Mouse (Mus musculus) liver, embryonic 13.5 days (tissue): ENCODE measurements at regions not wholly inside any gene's neighbourhood (a gene's known extent, or its start where the extent isn't known, plus 50 kb on each side); places are given as distances from the start of the nearest gene placed in this dataset.

Experiments used
- ATAC-seq: fragments of 200-750 bp; cut with Nextera tagmentation; 2 replicates; pipeline ENCODE4 v1.8.0; 2017; ENCODE audit warnings: low read depth, mild to moderate bottlenecking, moderate number of reproducible peaks, moderate library complexity
- DNase-seq: peaks from one replicate; pipeline ENCODE4 v3.0.0; 2022
- H3K27ac ChIP-seq: fragments of 300-500 bp; sonication (generic); 2 replicates; pipeline ENCODE4 v1.5.1; 2015; ENCODE audit warnings: moderate library complexity, mild to moderate bottlenecking, inconsistent platforms
- H3K27me3 ChIP-seq: fragments of 300-500 bp; sonication (generic); 2 replicates; pipeline ENCODE4 v1.6.1; 2015; ENCODE audit warnings: mild to moderate bottlenecking, inconsistent platforms
- H3K36me3 ChIP-seq: fragments of 300-500 bp; sonication (generic); 2 replicates; pipeline ENCODE4 v1.6.1; 2015; ENCODE audit warnings: mild to moderate bottlenecking, inconsistent platforms
- H3K4me1 ChIP-seq: fragments of 300-500 bp; sonication (generic); replicated peaks from 2 replicates; pipeline ENCODE4 v1.6.1; 2015; ENCODE audit warnings: inconsistent platforms
- H3K4me2 ChIP-seq: fragments of 300-500 bp; sonication (generic); 2 replicates; pipeline ENCODE4 v1.6.1; 2015; ENCODE audit warnings: inconsistent platforms, mild to moderate bottlenecking, moderate library complexity
- H3K4me3 ChIP-seq: fragments of 300-500 bp; sonication (generic); replicated peaks from 2 replicates; pipeline ENCODE4 v1.5.1; 2015; ENCODE audit warnings: mild to moderate bottlenecking, inconsistent platforms
- H3K9ac ChIP-seq: fragments of 300-500 bp; sonication (generic); 2 replicates; pipeline ENCODE4 v1.6.1; 2015; ENCODE audit warnings: mild to moderate bottlenecking, inconsistent platforms
- H3K9me3 ChIP-seq: fragments of 300-500 bp; sonication (generic); replicated peaks from 2 replicates; pipeline ENCODE4 v1.6.1; 2016; ENCODE audit warnings: inconsistent platforms
- WGBS: fragments of 180-500 bp; shearing (Covaris S2); methylation state at CpG from one replicate; pipeline ENCODE4 v1.1.7; 2015; ENCODE audit not compliant: insufficient replicate concordance; 5-methylcytosine and 5-hydroxymethylcytosine counted together

DNA sequence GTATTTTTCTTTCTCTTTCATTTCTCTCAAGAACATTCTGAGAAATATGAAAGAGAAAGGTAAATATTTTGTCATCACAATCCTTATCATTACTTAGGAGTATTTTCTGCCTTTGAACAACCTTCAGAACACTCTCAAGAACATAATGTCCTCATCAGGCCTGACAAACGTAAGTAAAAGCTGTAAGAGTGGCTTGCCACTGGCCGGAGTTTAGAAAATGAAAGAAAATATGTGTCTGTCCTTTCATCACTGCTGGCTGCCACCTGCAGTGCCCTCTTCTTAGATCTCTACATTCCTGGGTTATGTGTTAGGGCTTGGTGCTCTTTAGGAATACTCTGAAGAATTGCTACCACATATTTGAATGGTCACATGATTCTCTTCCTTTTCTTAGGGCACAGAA is 390.2 kb downstream of the 9330182O14Rik start:
- Histone ChIP-seq H3K9ac (no peak overlapping the region), H3K36me3 (no peaks in the 10 kb centered on the region), H3K27me3 (no peaks in the 10 kb centered on the region), H3K4me3 (no peak overlapping the region), H3K9me3 (no peaks in the 10 kb centered on the region), H3K4me2 (no peak overlapping the region), H3K4me1 (no peaks in the 10 kb centered on the region), H3K27ac (no peak overlapping the region)
- no peak for ATAC-seq
- no peak for DNase-seq
- WGBS: 56% methylated on average over 2 of the region's 2 CpGs

DNA sequence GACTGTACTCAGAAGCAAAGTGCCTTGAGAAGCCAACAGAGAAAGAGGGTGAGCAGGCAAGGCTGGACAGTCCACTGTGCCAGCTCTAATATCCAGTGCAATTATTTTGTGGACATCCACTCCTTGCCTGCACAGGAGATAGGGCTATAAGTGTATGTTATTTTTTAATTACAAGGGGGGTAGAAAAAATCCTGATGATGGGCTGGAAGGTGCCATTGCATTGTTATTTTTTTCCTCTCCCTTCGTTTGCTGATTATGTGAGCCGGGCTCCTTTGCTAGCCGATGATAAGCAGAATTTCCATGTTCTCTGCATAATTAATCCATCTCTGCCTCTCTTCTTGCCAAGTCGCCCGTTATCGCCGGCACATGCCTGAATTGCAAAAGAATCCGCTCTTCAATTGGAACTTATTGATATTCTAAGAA is 399.3 kb downstream of the 9330182O14Rik start:
- Histone ChIP-seq H3K4me3 (no peak overlapping the region), H3K36me3 (no peaks in the 10 kb centered on the region), H3K27ac (no peak overlapping the region), H3K27me3 (no peaks in the 10 kb centered on the region), H3K4me2 (no peak overlapping the region), H3K9ac (no peak overlapping the region), H3K9me3 (no peaks in the 10 kb centered on the region), H3K4me1 (no peaks in the 10 kb centered on the region)
- ATAC-seq (no peak), DNase-seq (no peak)
- WGBS: 74% methylated on average over 8 of the region's 8 CpGs

DNA sequence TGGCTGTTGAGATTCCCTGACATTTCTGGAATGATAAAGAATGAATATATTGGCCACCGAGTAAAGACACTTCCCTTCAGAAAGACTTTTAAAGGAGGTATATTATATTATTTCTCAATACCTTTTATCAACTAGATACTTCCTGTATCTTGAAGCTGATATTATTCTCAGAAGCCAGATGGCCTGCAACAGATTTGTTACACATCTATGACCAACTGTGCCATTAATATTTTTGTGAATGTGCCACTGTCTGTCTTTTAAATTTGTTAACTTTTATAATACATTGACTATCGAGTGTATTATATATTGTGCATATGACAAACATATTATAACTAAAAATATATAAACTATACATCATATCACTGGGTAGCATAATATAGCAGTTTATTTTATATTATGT is 427.5 kb downstream of the 9330182O14Rik start:
- no peaks in the 10 kb centered on the region for H3K27me3 ChIP-seq
- no peak overlapping the region for H3K4me3 ChIP-seq
- WGBS: 58% methylated on average over 2 of the region's 2 CpGs
- no peaks in the 10 kb centered on the region for H3K9me3 ChIP-seq
- H3K9ac ChIP-seq: no peak overlapping the region
- H3K4me1 ChIP-seq: no peaks in the 10 kb centered on the region
- no peaks in the 10 kb centered on the region for H3K36me3 ChIP-seq
- ATAC-seq (no peak), DNase-seq (no peak)
- H3K27ac ChIP-seq: no peak overlapping the region
- H3K4me2 ChIP-seq: no peak overlapping the region

DNA sequence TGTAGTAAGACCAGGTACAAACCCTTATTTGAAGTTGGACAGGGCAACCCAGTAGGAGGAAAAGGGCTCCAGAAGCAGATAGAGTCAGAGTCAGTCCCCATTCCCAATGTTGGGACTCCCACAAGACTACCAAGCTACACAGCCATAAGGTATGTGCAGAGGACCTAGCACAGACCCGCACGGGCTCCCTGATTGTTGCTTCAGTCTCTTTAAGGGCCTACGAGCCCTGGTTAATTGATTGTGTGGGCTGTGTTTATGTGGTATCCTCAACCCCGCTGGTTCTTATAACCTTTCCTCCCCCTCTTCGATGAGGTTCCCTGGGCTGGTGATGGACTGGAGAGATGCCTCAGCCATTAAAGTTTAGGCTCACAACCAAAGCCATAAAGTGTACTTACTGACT is 431.6 kb downstream of the 9330182O14Rik start:
- no peaks in the 10 kb centered on the region for H3K27me3 ChIP-seq
- WGBS: 73% methylated on average over 5 of the region's 5 CpGs
- no peaks in the 10 kb centered on the region for H3K4me1 ChIP-seq
- no peak overlapping the region for H3K4me3 ChIP-seq
- no peak overlapping the region for H3K4me2 ChIP-seq
- no peak for DNase-seq
- H3K36me3 ChIP-seq: no peaks in the 10 kb centered on the region
- ATAC-seq: no peak
- H3K9ac ChIP-seq: no peak overlapping the region
- no peak overlapping the region for H3K27ac ChIP-seq
- no peaks in the 10 kb centered on the region for H3K9me3 ChIP-seq

DNA sequence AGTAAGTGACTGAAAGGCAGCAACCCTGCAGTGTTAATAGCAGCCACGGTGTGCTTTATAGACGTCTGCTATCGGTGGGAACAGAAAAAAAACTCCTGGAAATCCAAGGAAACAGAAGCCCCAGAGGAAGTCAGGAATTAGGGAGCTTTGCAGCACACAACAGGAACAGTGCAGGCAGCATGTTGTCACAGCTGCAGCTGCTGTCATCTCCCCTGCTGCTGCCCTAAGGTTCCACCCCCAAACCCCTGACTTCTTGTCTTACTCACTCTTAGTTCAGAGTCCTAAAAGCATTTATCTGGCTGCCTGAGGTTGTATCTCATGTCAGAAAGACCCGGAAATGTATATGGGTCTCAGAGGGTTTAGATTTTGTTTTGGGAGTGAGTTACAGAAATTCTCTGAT is 432.3 kb downstream of the 9330182O14Rik start:
- Histone ChIP-seq H3K36me3 (no peaks in the 10 kb centered on the region), H3K9ac (no peak overlapping the region), H3K27me3 (no peaks in the 10 kb centered on the region), H3K9me3 (no peaks in the 10 kb centered on the region), H3K4me1 (no peaks in the 10 kb centered on the region), H3K27ac (no peak overlapping the region), H3K4me2 (no peak overlapping the region), H3K4me3 (no peak overlapping the region)
- ATAC-seq (no peak), DNase-seq (no peak)
- WGBS: 11% methylated on average over 4 of the region's 4 CpGs

DNA sequence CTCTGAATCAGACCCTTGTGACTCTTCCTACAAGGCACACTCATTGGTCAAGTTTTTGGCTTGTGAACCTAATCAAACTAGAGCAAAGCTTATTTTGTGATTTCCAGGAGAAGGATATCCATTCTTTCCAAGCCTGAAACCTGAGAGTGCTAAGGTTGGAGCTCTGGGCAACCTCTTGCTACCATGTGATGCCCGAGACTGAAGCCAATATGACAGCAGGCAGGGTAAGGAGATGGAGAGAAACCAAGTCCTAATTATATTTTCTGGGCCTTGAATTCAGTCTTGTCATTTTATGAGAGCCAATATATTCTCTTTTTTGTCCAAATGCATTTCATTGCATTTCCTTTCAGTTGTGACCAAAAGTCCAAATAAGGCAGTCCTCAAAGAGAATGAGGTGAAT is 434.5 kb downstream of the 9330182O14Rik start:
- no peak overlapping the region for H3K4me2 ChIP-seq
- no peak for ATAC-seq
- H3K9me3 ChIP-seq: no peaks in the 10 kb centered on the region
- no peak overlapping the region for H3K4me3 ChIP-seq
- no peak for DNase-seq
- H3K27ac ChIP-seq: no peak overlapping the region
- no peaks in the 10 kb centered on the region for H3K4me1 ChIP-seq
- H3K27me3 ChIP-seq: no peaks in the 10 kb centered on the region
- H3K36me3 ChIP-seq: no peaks in the 10 kb centered on the region
- no peak overlapping the region for H3K9ac ChIP-seq
- 53% methylated on average over 1 of the region's 1 CpGs for WGBS
